In genomic region chr12:40016648-40017460, GRCm38 (mm10) we compare ENCODE assay signal across 8 mouse cellular contexts. TPM values are rescaled to one million over a fixed set of nuclear protein-coding genes. Genes with fewer than 3 reads are reported as not detected.
DNase-seq lines count a peak whose midpoint lies in the region; ATAC-seq and TF ChIP-seq lines count a peak whose summit lies in the region.

No protein-coding gene starts in this region.

- H3K4me1 ChIP-seq in heart, embryonic 14.5 days (ENCODE audit: control insufficient read depth in 2 of 2, insufficient read depth in 2 of 2, low read length in 2 of 2): peaks cover 3 to 10% of the 10 kb centered on the region in 2 experiments; a peak in 3 of 4 replicates
- H3K4me1 ChIP-seq in kidney, embryonic 16.5 days (ENCODE audit: insufficient read depth, low read length): peaks cover 15% of the 10 kb centered on the region

- TF ChIP-seq CTCF in C2C12 (IDR thresholded peaks at IDR 0.05; ENCODE audit: control insufficient read depth, insufficient read depth, insufficient read length): no peak

- H3K27me3 ChIP-seq in C2C12 (ENCODE audit: control insufficient read depth, insufficient read depth, insufficient read length): no peaks in the 10 kb centered on the region
- H3K27me3 ChIP-seq in heart, embryonic 14.5 days (ENCODE audit: control insufficient read depth, insufficient read depth, low read length): no peaks in the 10 kb centered on the region
- no peaks in the 10 kb centered on the region for H3K27me3 ChIP-seq in kidney, embryonic 16.5 days (ENCODE audit: insufficient read depth, low read length)

- peak overlapping the region; percentile 67 for H3K9ac ChIP-seq in heart, embryonic 14.5 days (ENCODE audit: low read length)
- H3K9ac ChIP-seq in kidney, embryonic 16.5 days (replicated peaks; ENCODE audit: low read length): peak overlapping the region; percentile 67

- no peaks in the 10 kb centered on the region for H3K79me3 ChIP-seq in C2C12 (ENCODE audit: low read depth)

- H3K27ac ChIP-seq in heart, embryonic 14.5 days (replicated peaks in 1 of 2; ENCODE audit: control insufficient read depth in 1 of 2, insufficient read depth in 1 of 2, low read depth in 2 of 2, low read length in 2 of 2): peak overlapping the region; percentile 63 to 74
- peak overlapping the region; percentile 80 for H3K27ac ChIP-seq in kidney, embryonic 16.5 days (ENCODE audit: low read length)

- H3K9me3 ChIP-seq in heart, embryonic 14.5 days (ENCODE audit: control insufficient read depth, low read length): no peaks in the 10 kb centered on the region
- H3K9me3 ChIP-seq in kidney, embryonic 16.5 days (ENCODE audit: low read length): no peaks in the 10 kb centered on the region

- no peak overlapping the region for H3K4me3 ChIP-seq in C2C12 (ENCODE audit: insufficient read depth, poor library complexity, severe bottlenecking)
- H3K4me3 ChIP-seq in heart, embryonic 14.5 days (ENCODE audit: control insufficient read depth in 1 of 2, insufficient read depth in 1 of 2, low read depth in 1 of 2, low read length in 2 of 2): peak overlapping the region; percentile 41 to 43
- H3K4me3 ChIP-seq in kidney, embryonic 16.5 days (ENCODE audit: low read length): peak overlapping the region; percentile 46

- H3K4me2 ChIP-seq in heart, embryonic 14.5 days (ENCODE audit: low read length): peak overlapping the region; percentile 64
- peak overlapping the region; percentile 68 for H3K4me2 ChIP-seq in kidney, embryonic 16.5 days (replicated peaks; ENCODE audit: low read depth, low read length)

- no peaks in the 10 kb centered on the region for H3K36me3 ChIP-seq in C2C12 (ENCODE audit: control insufficient read depth, insufficient read depth)
- H3K36me3 ChIP-seq in heart, embryonic 14.5 days (ENCODE audit: control insufficient read depth, insufficient read depth, low read length): no peaks in the 10 kb centered on the region
- H3K36me3 ChIP-seq in kidney, embryonic 16.5 days (ENCODE audit: insufficient read depth, low read length): no peaks in the 10 kb centered on the region

- 8% methylated on average over 19 of the region's 19 CpGs for WGBS in heart, embryonic 14.5 days
- 6% methylated on average over 19 of the region's 19 CpGs for WGBS in kidney, embryonic 16.5 days

- DNase-seq in ZHBTc4 (ENCODE audit: low read depth, low spot score): peak; percentile 65
- DNase-seq in fibroblast of lung, adult 2 months (ENCODE audit: low read depth): peak; percentile 54
- peak; percentile 72 for DNase-seq in lung, postnatal 10 days
- peak; percentile 16 for DNase-seq in ovary, adult 18-20 months (ENCODE audit: low spot score)
- DNase-seq in thymus, postnatal 4 days: peak; percentile 59

- peak; percentile 78 for ATAC-seq in heart, embryonic 14.5 days (ENCODE audit: insufficient number of reproducible peaks, insufficient read depth, low FRiP score, low read depth)
- peak; percentile 90 for ATAC-seq in kidney, embryonic 16.5 days (ENCODE audit: low FRiP score, low TSS enrichment)

- H3K79me2 ChIP-seq in C2C12 (ENCODE audit: control insufficient read depth, insufficient read depth): no peaks in the 10 kb centered on the region

- peak overlapping the region; percentile 9 for H3ac ChIP-seq in C2C12 (ENCODE audit: control insufficient read depth, insufficient read length, low read depth)

TF ChIP-seq in C2C12, 6 proteins besides CTCF, POLR2A, EP300 and RAD21:
- no peak for TF ChIP-seq MAX (IDR thresholded peaks at IDR 0.05)
- no peak for TF ChIP-seq USF1 (IDR thresholded peaks at IDR 0.05; ENCODE audit: low read depth)
- no peak for TF ChIP-seq MYOD1 (IDR thresholded peaks at IDR 0.05; ENCODE audit: control insufficient read depth, insufficient read length, low read depth)
- no peak for TF ChIP-seq CEBPB (IDR thresholded peaks at IDR 0.05; ENCODE audit: low read depth)
- TF ChIP-seq MYOG (IDR thresholded peaks at IDR 0.05; ENCODE audit: control insufficient read depth, extremely low read depth, insufficient read length): no peak
- no peak for TF ChIP-seq FOSL1 (IDR thresholded peaks at IDR 0.05; ENCODE audit: insufficient read depth, low read length, poor library complexity, severe bottlenecking)

RNA-seq across cellular contexts. Expression of gene Arl4a, which starts 21.0 kb away (rescaled TPM):
- 11.7 TPM for polyA plus RNA-seq in C2C12 (2012; fragmentation: generic; extraction: Trizol)
- 37.4 and 39.8 TPM in 2 replicates for polyA plus RNA-seq in heart, embryonic 14.5 days (2014; fragmentation: Nextera tagmentation; extraction: Ambion mirVana)
- 46.4 and 47.0 TPM in 2 replicates for polyA plus RNA-seq in kidney, embryonic 16.5 days (2015; fragmentation: Nextera tagmentation; extraction: Ambion mirVana)

Comparison
In these comparisons a context has a peak if more than half of its experiments do, and no peak if none do; other contexts are left out.
1. DNase-seq: peak in every context shown above with its lines; median percentile 72 in lung, postnatal 10 days; 65 in ZHBTc4; 59 in thymus, postnatal 4 days; 54 in fibroblast of lung, adult 2 months; 16 in ovary, adult 18-20 months.